Mouse (Mus musculus) lung, embryonic 15.5 days (tissue): ENCODE measurements around the gene Rpl36. TPM values are rescaled to one million over a fixed set of nuclear protein-coding genes. Genes with fewer than 3 reads are reported as not detected.
"Not testable (repeated sequence)": the region's sequence is repeated elsewhere in the genome, so short reads cannot be mapped to it uniquely, and the experiment has no call there.

ENCODE experiments used
- ATAC-seq: fragments of 200-750 bp; cut with Nextera tagmentation; 2 replicates; pipeline ENCODE4 v1.8.0; 2017; ENCODE audit warnings: moderate number of reproducible peaks, borderline replicate concordance; ENCODE audit not compliant: low FRiP score, low TSS enrichment; ENCODE audit errors: extremely low read depth
- H3K27ac ChIP-seq: fragments of 300-500 bp; sonication (generic); 2 replicates; pipeline ENCODE4 v1.5.1; 2015; ENCODE audit warnings: moderate library complexity, mild to moderate bottlenecking, inconsistent platforms
- H3K27me3 ChIP-seq: fragments of 300-500 bp; sonication (generic); 2 replicates; pipeline ENCODE4 v1.6.1; 2015; ENCODE audit warnings: inconsistent platforms
- H3K36me3 ChIP-seq: fragments of 300-500 bp; sonication (generic); 2 replicates; pipeline ENCODE4 v1.6.1; 2015; ENCODE audit warnings: inconsistent platforms
- H3K4me1 ChIP-seq: fragments of 300-500 bp; sonication (generic); 2 replicates; pipeline ENCODE4 v1.6.1; 2015; ENCODE audit warnings: inconsistent platforms
- H3K4me2 ChIP-seq: fragments of 300-500 bp; sonication (generic); 2 replicates; pipeline ENCODE4 v1.6.1; 2015; ENCODE audit warnings: inconsistent platforms, mild to moderate bottlenecking, moderate library complexity
- H3K4me3 ChIP-seq: fragments of 300-500 bp; sonication (generic); 2 replicates; pipeline ENCODE4 v1.5.1; 2015; ENCODE audit warnings: mild to moderate bottlenecking, inconsistent platforms
- H3K9ac ChIP-seq: fragments of 300-500 bp; sonication (generic); 2 replicates; pipeline ENCODE4 v1.6.1; 2015; ENCODE audit warnings: inconsistent platforms
- H3K9me3 ChIP-seq: fragments of 300-500 bp; sonication (generic); 2 replicates; pipeline ENCODE4 v1.6.1; 2016; ENCODE audit warnings: inconsistent platforms
- WGBS: fragments of 180-500 bp; shearing (Covaris S2); methylation state at CpG from one replicate; pipeline ENCODE4 v1.1.7; 2015; 5-methylcytosine and 5-hydroxymethylcytosine counted together
- polyA plus RNA-seq: library from polyadenylated mRNA; unstranded; fragments of >200 nt; fragmentation: Nextera tagmentation; extraction: Ambion mirVana; gene quantifications from 2 replicates; pipeline ENCODE4 v1.2.1, GENCODE M21; 2015

The Rpl36 gene
- polyA plus RNA-seq, 1 experiment from 2014 or later: 1,553 TPM

DNA sequence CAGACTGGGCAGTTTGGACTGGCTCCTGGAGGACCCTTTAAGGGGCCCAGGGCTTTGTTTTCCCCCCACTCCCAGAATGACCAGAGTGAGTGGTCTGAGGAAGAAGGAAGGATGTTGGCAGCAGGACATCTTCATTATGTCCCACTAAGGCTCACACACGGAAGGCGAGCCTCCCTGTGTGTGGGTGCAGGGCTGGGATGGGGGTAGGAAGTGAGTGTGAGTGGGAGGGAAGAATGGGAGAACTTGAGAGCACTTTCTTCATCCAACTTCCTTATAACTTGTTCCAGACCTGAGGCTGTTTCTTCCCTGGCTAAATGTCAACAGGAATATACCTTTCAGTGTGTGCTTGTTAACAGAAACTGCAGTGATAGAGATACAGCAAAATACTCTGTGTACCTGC lies 1.9 kb upstream of the Rpl36 start:
- 63% methylated on average over 2 of the region's 2 CpGs for WGBS
- H3K4me2 ChIP-seq: no peak overlapping the region
- peaks cover 37% of the 10 kb centered on the region for H3K36me3 ChIP-seq
- peaks cover 38% of the 10 kb centered on the region for H3K4me1 ChIP-seq
- H3K9me3 ChIP-seq: no peaks in the 10 kb centered on the region
- ATAC-seq: no peak
- no peaks in the 10 kb centered on the region for H3K27me3 ChIP-seq
- H3K4me3 ChIP-seq: no peak overlapping the region
- H3K9ac ChIP-seq: no peak overlapping the region
- H3K27ac ChIP-seq: no peak overlapping the region

- ATAC-seq: 0 out of 2 replicates have a peak, but pooled peaks have one; percentile 3
- H3K4me3 ChIP-seq: 0 out of 2 replicates have a peak overlapping the region, but pooled peaks have one; percentile 1
- WGBS: 14% methylated on average over 14 of the region's 14 CpGs
- peaks cover 37% of the 10 kb centered on the region for H3K36me3 ChIP-seq
- no peak overlapping the region for H3K4me2 ChIP-seq
- no peaks in the 10 kb centered on the region for H3K27me3 ChIP-seq
- no peak overlapping the region for H3K9ac ChIP-seq
- no peak overlapping the region for H3K27ac ChIP-seq
- no peaks in the 10 kb centered on the region for H3K9me3 ChIP-seq
- peaks cover 38% of the 10 kb centered on the region for H3K4me1 ChIP-seq
Measured at GRCm38 (mm10) chr17:56611861-56612564, 1.2 kb upstream of the Rpl36 start.

GRCm38 (mm10) chr17:56612565-56612939 lies 664 bp upstream of the Rpl36 start:
- H3K9ac ChIP-seq, H3K4me2 ChIP-seq: not testable (repeated sequence)
- WGBS: 67% methylated on average over 10 of the region's 10 CpGs

GRCm38 (mm10) chr17:56613893-56614292 lies 677 bp downstream of the Rpl36 start:
- H3K36me3 ChIP-seq: peaks cover 48% of the 10 kb centered on the region
- H3K4me1 ChIP-seq: peaks cover 29% of the 10 kb centered on the region
- not testable (repeated sequence) for ATAC-seq, H3K27me3 ChIP-seq, H3K9me3 ChIP-seq
- WGBS: under 1% methylated on average over 26 of the region's 26 CpGs
- H3K27ac ChIP-seq: peak overlapping the region; percentile 70; the same call in 1 of the 2 replicates
- H3K9ac ChIP-seq: peak overlapping the region; percentile 64
- H3K4me3 ChIP-seq: peak overlapping the region; percentile 68
- peak overlapping the region; percentile 86 for H3K4me2 ChIP-seq

More at GRCm38 (mm10) chr17:56612565-56612939, 664 bp upstream of the Rpl36 start:
- H3K9me3 ChIP-seq, H3K27me3 ChIP-seq, H3K27ac ChIP-seq, H3K4me3 ChIP-seq, ATAC-seq: not testable (repeated sequence)
- Histone ChIP-seq H3K36me3 (peaks cover 37% of the 10 kb centered on the region), H3K4me1 (peaks cover 38% of the 10 kb centered on the region)

DNA sequence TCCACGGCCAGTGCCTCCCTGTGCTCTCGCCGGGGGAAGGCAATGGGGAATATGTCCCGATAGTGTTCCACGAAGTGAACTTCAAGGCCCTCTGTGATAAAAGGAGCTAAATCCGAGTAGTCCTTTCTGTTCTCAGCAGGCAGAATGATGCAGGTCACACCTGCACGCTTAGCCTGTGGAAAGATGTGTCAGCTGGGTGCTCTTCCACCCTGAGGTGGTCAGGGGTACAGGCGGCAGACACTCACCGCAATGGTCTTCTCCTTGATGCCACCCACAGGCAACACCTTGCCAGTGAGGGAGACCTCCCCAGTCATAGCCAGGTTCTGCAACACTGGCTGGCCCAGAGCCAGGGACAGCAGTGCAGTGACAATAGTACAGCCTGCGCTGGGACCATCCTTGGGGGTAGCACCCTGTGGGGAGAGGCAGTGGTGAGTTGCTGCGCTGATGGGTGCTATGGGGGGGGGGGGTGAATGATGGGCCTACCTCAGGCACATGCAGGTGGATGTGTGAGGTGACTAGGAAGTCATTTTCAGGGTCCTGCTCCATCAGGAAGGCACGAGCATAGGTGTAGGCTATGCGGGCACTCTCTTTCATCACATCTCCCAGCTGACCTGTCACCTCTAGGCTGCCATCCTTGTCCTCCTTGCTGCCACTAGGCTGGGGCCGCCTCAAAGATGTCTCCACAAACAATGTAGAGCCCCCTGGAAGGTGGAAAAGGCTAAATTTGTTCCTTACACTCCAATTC lies 1.3 kb downstream of the Rpl36 start:
- H3K36me3 ChIP-seq: peaks cover 54% of the 10 kb centered on the region
- H3K9ac ChIP-seq: peak overlapping the region; percentile 64
- no peak overlapping the region for H3K27ac ChIP-seq
- peak overlapping the region; percentile 68 for H3K4me3 ChIP-seq
- H3K9me3 ChIP-seq: no peaks in the 10 kb centered on the region
- 18% methylated on average over 14 of the region's 14 CpGs for WGBS
- H3K4me1 ChIP-seq: peaks cover 27% of the 10 kb centered on the region
- ATAC-seq: no peak
- H3K27me3 ChIP-seq: no peaks in the 10 kb centered on the region
- peak overlapping the region; percentile 86 for H3K4me2 ChIP-seq

DNA sequence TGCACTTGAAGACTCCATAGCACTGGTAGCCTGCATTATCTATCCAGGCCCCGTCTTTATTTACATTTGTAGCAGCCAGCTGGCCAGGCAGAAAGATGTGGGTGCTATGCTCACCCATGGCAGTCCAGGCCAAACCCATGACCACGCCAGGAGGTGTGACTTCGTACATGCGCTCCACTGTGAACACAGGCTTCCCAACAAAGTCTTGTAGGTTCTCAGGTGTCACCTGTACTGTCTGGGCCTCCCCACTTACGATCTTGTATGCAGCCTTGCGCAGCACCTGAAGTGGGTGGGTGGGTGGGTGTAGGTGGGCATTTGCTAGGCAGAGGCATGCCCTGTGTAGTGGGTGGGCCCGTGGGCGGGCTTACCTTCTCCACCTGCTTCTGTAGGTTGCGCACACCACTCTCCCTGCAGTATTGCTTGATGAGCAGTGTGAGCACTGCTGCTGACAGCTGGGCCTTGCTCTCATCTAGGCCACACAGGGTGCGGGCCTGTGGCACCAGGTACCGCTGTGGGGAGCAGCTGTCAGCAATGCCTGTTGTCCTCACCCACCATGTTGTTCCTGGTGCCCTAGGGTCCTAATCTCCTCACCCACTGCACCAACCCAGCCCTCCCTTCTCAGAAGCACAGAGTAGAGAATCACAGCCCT lies 2.0 kb downstream of the Rpl36 start:
- WGBS: 75% methylated on average over 11 of the region's 11 CpGs
- H3K9ac ChIP-seq: 0 out of 2 replicates have a peak overlapping the region, but pooled peaks have one; percentile 64
- H3K4me1 ChIP-seq: peaks cover 24% of the 10 kb centered on the region
- peak overlapping the region; percentile 86 for H3K4me2 ChIP-seq
- ATAC-seq: no peak
- no peaks in the 10 kb centered on the region for H3K9me3 ChIP-seq
- H3K4me3 ChIP-seq: peak overlapping the region; percentile 68; the same call in 1 of the 2 replicates
- H3K27me3 ChIP-seq: no peaks in the 10 kb centered on the region
- no peak overlapping the region for H3K27ac ChIP-seq
- H3K36me3 ChIP-seq: peaks cover 61% of the 10 kb centered on the region

DNA sequence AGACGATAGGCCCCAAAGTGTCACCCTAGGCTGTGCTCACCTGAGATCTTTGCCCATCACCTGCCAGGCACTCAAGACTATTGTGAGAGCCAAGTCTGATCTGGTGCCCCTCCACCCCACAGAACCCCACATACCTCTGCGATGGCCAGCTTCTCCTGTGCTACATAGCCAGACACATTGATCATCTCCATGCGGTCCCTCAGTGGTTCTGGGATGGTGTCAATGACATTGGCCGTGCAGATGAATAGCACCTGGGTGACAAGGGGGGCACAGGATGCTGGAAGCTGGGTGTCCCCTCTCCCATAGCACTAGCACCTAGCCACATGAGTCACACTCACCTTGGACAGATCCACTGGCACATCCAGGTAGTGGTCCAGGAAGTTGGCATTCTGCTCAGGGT lies 2.6 kb downstream of the Rpl36 start:
- Histone ChIP-seq H3K4me3 (no peak overlapping the region), H3K27ac (no peak overlapping the region), H3K36me3 (peaks cover 66% of the 10 kb centered on the region), H3K4me2 (0 out of 2 replicates have a peak overlapping the region, but pooled peaks have one; percentile 6), H3K9ac (no peak overlapping the region), H3K27me3 (no peaks in the 10 kb centered on the region), H3K9me3 (no peaks in the 10 kb centered on the region), H3K4me1 (peaks cover 18% of the 10 kb centered on the region)
- ATAC-seq: no peak
- WGBS: 79% methylated on average over 4 of the region's 4 CpGs

DNA sequence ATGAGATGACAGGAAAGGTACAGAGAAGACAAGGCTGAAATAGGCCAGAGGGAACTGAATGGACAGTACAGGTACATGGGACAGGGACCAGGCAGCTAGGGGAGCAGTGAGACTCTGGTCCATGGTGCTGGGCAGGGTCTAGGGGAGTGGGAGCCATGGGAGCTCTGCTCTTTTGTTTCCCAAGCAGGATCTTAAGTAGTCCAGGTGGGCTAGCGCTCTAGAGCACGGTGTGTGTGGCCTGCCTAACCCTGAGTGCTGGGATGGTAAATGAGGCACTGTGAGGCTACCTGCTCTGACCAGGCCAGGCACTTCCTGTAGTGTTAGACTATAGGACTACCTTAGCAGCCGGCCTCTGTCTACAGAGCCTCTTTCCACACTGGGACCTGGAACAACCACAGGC lies 3.5 kb downstream of the Rpl36 start:
- H3K36me3 ChIP-seq: peaks cover 72% of the 10 kb centered on the region
- WGBS: 80% methylated on average over 3 of the region's 3 CpGs
- no peak overlapping the region for H3K9ac ChIP-seq
- H3K4me1 ChIP-seq: peaks cover 18% of the 10 kb centered on the region
- H3K4me2 ChIP-seq: no peak overlapping the region
- no peak overlapping the region for H3K4me3 ChIP-seq
- H3K9me3 ChIP-seq: no peaks in the 10 kb centered on the region
- H3K27ac ChIP-seq: no peak overlapping the region
- ATAC-seq: no peak
- H3K27me3 ChIP-seq: no peaks in the 10 kb centered on the region

DNA sequence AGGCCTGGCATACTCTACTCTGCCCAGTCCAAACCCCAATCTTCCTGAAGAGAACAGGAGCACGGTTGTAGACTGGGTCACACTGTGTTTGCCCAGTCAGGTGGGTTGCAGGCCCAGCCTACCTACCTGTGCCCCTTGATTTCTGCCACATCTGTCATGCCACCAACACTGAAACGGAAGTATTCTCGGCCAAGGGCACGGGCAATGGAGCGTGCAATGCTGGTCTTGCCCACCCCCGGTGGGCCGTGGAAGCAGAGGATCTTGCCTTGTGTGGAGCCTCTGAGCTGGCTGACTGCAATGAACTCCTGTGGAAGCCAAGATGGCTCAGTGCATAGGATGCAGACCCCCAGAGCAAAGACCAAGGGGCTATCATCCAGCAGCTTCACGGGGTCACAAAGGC lies 4.4 kb downstream of the Rpl36 start:
- Histone ChIP-seq H3K4me2 (no peak overlapping the region), H3K36me3 (peaks cover 81% of the 10 kb centered on the region), H3K4me3 (no peak overlapping the region), H3K4me1 (peaks cover 11% of the 10 kb centered on the region), H3K9me3 (no peaks in the 10 kb centered on the region), H3K27me3 (no peaks in the 10 kb centered on the region), H3K9ac (no peak overlapping the region), H3K27ac (no peak overlapping the region)
- no peak for ATAC-seq
- 85% methylated on average over 8 of the region's 8 CpGs for WGBS

GRCm38 (mm10) chr17:56625495-56625894 lies 12.3 kb downstream of the Rpl36 start:
- Histone ChIP-seq H3K36me3 (peaks cover 30% of the 10 kb centered on the region), H3K27me3 (no peaks in the 10 kb centered on the region), H3K4me2 (peak overlapping the region; percentile 89), H3K9ac (peak overlapping the region; percentile 93; the same call in 1 of the 2 replicates), H3K9me3 (no peaks in the 10 kb centered on the region), H3K4me1 (peaks cover 22% of the 10 kb centered on the region), H3K4me3 (peak overlapping the region; percentile 99), H3K27ac (no peak overlapping the region)
- ATAC-seq: no peak
- WGBS: 73% methylated on average over 3 of the region's 3 CpGs

DNA sequence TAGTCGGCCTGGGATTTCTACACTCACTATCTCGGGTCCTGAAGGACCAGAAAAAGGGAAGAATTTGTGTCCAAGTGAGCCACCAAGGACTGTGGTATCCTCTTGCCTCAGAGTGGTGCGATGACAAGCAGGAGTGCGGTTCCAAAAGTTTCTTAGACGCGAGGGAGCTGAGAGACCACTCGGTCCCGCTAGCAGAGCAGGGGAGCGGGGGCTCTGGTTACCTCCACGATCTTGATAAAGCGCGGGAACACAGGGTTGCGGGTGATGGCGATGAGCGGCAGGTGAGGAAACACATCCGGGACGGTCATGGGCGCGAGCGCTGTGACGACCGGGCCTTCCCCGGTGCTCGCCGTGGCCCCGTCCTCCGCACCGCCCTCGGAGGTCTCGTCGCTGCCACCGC lies 13.0 kb downstream of the Rpl36 start:
- 2% methylated on average over 32 of the region's 32 CpGs for whole genome bisulfite sequencing
- H3K36me3 ChIP-seq: peaks cover 25% of the 10 kb centered on the region
- H3K4me3 ChIP-seq: peak overlapping the region; percentile 99
- no peaks in the 10 kb centered on the region for H3K27me3 ChIP-seq
- H3K27ac ChIP-seq: no peak overlapping the region
- peak overlapping the region; percentile 93 for H3K9ac ChIP-seq
- peaks cover 22% of the 10 kb centered on the region for H3K4me1 ChIP-seq
- peak overlapping the region; percentile 89 for H3K4me2 ChIP-seq
- peak; percentile 4; the same call in 1 of the 2 replicates for ATAC-seq
- H3K9me3 ChIP-seq: no peaks in the 10 kb centered on the region
